Mouse (Mus musculus) layer of hippocampus, postnatal 36 days (tissue): ENCODE data around the gene Cdc14b. TPM values are rescaled to one million over a fixed set of nuclear protein-coding genes. Genes with fewer than 3 reads are reported as not detected.
"Not testable (repeated sequence)": the region's sequence is repeated elsewhere in the genome, so short reads cannot be mapped to it uniquely, and the experiment has no call there.

ENCODE experiments used
- DNase-seq, 2 experiments: peaks; one replicate each; pipeline ENCODE4 v3.0.0; 2022
- total RNA-seq, 2 experiments: library from RNA; stranded (reverse); gene quantifications; 2 replicates each; pipeline ENCODE4 v1.2.3; 2021

Cdc14b gene
- total RNA-seq, 2 experiments from 2014 or later: 8.8 to 10.2 TPM

DNA sequence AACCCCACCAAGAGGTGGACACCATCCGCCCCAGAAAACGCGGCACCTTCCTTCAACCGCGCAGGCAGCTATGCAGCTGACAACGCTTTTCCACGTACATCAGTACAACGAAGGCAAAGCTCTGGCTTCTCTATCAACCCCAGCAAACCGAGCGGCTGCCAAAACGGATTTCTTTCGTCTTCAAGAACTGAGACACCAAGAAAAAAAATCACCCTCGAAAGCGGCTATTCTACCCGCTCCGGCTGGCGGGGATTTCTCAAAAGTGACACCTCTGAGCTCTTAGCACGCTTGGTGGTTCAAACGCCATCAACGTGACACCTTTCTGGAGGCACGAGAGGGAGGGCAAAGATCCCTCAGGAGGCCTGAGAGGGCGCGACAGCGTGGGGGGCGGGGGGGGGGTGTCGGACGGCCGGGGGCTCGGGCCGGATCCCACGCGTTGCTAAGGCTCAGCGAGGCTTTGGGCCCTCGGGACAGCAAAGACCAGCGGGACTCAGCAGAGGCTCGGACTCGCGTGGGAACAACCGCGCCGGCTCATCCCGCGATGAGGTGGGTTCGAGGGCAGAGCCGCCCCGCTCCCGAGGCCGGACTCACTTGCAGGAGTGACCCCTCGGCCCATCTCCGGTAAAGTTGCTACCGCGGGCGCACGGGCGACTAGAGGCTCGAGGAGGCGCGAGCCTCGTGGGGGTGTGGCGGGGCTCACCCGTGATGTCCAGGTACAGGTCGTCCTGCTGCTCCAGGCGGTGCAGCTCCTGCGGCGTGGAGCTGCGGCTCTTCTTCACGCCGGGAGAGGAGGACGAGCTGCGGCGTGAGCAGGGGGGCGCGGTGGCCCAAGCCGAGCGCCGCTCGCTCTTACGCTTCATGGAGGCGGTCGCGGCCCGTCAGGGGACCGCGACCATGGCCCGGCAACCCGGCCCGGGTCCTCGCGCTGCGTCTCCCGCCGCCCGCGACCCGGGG, 922 bp downstream of the Cdc14b start:
- DNase-seq: peak in 1 of 2 experiments; percentile 5

DNA sequence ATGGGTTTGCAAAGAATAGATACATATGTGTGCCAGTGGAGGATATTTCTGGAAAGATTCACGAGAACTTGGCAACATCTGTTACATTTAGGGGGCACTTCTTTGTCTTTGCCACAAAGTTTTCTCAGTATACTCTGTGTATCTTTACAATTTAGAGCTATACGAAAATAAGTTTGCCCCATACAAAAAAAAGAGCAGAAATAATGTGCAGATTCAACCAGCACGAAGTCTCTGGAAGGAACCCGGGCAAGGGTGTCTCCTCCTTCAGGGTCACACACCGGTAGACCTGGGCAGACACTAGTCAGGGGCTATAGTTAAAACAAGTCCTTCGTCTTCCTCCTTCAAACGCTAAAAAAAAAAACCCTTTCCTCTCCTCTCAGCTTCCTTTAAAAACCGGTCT, 1.7 kb downstream of the Cdc14b start:
- no peak for DNase-seq

DNA sequence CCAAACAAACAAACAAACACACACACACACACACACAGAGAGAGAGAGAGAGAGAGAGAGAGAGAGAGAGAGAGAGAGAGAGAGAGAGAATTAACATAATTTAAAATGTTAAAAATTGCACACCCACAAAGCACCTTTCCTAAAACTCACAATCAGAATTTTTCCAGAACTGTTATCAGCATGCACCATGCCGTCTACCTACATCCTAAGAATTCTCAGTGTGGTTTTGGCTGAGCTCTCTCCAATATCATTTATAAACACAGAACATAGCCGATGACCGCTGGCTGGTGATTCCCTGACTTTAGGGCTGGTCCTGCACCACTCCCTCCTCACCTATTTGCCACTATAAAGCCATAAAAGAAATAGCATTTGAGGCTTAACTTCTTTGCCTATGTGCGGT, 6.7 kb downstream of the Cdc14b start:
- DNase-seq: no peak

DNA sequence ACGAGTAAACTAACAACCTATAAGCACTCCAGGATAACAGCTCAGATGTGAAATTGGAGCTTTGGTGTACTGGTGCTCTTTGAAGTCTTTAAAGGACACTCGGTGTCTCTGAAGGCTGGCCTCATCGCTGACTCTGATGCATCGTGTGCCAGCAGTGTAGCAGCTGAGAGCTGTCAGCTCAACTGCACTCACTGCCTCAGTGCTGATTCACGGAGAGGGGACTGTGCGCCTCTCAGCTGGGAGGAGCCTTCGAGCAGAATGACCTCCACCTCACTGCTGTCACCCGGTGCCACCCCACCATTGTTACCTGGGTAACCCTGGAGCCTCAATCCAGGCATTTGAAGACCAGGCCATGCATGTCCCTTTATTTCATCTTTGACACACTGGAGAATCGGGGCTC, 7.9 kb downstream of the Cdc14b start:
- no peak for DNase-seq

DNA sequence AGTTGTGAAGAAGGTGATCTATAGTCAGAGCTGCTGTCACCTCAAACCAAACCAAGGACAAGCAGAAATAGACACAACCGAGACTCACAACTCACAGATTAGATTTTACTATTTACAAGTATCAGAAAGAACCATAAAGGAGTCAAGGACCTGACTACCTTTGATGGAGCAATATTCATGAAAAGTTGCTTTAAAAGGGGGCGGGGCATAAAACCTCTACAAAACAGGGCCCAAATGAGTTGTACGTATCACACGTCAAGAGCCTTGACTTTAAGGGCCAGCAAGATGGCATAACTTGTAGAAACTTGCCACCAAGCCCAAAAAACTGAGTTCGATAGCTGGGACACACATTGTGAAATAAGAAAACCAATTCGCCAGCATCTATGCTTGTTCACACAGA, 10.5 kb downstream of the Cdc14b start:
- no peak for DNase-seq

DNA sequence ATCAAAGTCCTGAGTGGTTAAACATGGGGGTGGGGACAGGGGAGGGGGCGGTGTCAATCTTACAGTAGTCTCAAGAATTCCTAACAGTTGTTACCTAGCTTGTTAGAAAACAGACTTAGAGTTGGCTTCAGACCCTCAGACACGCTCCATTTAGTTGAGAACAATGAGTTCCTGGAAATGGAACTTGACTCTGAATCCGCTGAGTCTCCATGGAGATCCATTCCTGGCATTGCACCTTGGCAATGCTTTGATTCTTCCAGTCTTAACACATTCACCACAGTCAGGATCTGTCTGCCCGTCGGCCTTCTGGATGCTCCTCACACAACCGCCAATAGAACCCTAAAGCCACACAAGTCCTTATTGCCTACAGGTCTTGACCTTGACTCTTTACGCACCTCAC, 15.2 kb downstream of the Cdc14b start:
- peak in 1 of 2 experiments; percentile 33 for DNase-seq

DNA sequence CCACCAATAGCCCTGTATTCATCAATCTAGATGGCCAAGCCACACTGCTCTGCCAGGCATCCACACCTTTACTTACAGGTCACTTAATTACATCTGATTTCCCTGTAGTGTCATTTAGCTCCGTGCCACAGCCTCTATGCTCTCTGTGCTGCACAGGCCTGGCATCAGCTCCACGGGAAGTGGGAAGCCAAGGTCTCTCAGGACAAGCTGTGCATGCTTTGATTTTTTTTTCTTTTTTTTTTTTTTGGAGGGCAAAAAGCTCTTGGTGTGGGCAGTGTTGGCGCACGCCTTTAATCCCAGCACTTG, 16.6 kb downstream of the Cdc14b start:
- no peak for DNase-seq

DNA sequence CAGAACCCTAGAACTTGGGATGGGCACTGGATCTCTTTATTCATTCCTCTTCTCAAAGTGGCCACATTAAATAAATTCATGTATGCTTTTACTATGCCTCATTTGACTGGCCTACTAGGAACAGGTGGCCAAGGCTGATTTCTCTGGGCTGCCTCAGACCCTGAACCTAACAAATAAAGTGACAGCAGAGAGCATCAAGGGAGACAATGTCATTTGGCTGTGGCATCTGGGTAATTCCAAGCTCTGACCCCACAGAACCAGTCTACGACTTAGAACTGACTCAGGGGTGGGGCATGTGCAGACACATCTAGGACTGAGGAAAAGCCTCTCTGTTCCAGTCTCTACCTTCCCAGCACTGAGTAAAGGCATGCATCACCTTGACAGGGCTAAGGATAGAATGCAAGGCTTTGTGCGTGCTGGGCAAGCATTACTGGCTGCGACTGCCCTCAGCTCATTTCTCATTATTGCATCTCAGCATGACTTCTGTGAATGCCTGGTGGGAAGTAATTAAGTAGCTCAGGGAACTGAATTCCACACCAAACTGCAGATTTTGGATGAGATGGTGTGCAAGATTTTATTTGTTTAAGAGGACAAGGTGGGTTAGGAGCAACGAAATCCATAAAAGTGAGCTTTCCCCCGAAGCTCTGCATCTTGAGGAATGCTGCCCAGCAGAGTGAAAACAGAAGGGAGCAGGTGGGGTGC, 17.1 kb downstream of the Cdc14b start:
- no peak for DNase-seq

DNA sequence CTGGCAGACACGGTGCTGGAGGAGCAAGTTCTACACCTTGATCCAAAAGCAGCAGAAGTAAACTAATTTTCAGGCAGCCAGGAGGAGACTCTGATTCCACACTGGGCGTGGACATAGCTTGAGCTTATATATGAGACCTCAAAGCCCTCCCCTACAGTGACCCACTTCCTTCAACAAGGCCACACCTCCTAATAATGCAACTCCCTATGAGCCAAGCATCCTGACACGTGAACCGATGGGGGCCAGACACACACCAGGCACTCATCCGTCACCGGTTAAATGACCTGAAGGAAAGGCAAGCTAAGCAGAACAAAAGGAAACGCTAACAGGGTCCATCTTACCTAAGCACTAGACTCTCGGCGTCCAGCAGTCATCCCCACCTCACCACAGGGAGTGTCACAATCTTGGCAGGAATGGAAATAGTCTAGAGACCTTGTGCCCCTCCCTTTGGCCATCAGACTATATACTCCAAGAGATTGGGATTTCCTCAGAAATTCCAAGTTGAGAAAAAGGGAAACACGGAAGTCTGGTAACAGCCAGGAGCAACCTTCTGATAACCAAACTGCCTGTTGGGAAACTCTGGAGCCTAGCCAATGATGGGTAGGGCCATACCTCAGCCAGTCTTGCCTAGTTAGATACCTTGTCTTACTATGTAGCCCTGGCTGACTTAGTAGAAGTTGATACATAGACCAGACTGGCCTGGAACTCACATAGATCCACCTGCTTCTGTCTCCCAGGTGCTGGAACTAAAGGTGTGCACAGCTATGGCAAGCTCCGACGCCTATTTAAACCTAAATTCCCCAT, 17.9 kb downstream of the Cdc14b start:
- no peak for DNase-seq

DNA sequence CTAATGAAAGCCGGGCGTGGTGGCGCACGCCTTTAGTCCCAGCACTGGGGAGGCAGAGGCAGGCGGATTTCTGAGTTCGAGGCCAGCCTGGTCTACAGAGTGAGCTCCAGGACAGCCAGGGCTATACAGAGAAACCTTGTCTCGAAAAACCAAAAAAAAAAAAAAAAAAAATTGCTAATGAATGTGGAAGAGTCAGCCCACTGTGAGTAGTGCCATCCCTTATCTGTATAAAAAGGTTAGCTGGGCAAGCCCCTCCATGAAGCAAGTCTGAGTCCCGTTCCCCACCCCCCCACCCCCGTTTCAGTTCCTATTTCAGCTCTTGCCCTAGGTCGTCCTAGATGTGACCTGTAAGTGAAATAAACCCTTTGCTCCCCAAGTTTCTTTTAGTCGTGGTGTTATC, 20.9 kb downstream of the Cdc14b start:
- DNase-seq: not testable (repeated sequence)

DNA sequence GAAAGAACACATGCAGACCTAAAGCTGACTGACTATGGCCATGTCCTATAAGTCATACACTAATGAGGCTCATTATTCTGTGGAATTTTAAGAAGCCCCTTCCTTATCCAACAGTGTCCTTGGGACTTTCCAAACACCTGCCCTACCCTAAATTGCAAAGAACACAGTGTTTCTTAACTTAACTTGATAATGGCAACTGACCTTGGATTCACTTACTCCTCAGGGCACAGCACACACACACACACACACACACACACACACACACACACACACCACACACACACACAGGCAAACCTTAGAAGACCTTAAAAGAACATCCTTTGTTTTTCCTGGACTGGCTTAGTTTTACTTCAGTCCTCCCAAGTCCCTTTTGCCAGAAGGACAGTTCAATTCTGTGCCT, 21.4 kb downstream of the Cdc14b start:
- DNase-seq: no peak

DNA sequence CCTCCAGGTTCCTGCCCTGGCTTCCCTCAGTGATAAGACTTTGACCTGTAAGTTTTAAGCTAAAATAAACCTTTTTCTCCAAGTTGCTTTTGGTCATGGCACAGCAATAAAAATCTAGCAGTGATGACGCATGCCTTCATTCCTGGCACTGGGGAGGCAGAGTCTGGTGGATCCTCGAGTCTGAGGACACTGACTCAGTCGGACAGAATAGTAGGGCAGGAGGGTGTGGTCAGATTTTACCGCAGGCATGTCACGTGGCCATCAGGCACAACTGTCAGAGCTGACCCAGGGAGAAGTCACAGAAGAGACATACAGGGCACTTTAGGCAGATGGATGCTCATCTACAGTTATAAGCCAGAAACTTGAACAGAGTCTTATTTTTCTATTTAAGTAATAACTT, 22.9 kb downstream of the Cdc14b start:
- no peak for DNase-seq

DNA sequence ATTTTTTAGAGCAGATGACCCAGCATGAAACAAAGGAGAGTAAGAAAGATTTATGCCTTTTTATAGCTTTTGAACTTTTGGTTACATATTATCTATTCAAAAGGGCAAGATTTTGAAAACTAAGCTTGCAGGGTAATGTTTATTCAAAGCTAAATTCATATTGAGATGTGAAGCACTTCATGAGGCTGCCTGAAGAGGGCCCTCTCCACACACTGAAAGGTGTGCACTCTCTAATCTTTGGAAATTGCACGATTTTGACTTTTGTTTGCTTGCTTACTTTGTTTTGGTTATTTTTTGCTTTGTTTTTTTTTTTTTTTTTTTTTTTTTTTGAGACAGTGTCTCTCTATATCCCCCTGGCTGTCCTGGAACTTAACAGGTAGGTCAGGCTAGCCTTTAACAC, 24.7 kb downstream of the Cdc14b start:
- no peak for DNase-seq

DNA sequence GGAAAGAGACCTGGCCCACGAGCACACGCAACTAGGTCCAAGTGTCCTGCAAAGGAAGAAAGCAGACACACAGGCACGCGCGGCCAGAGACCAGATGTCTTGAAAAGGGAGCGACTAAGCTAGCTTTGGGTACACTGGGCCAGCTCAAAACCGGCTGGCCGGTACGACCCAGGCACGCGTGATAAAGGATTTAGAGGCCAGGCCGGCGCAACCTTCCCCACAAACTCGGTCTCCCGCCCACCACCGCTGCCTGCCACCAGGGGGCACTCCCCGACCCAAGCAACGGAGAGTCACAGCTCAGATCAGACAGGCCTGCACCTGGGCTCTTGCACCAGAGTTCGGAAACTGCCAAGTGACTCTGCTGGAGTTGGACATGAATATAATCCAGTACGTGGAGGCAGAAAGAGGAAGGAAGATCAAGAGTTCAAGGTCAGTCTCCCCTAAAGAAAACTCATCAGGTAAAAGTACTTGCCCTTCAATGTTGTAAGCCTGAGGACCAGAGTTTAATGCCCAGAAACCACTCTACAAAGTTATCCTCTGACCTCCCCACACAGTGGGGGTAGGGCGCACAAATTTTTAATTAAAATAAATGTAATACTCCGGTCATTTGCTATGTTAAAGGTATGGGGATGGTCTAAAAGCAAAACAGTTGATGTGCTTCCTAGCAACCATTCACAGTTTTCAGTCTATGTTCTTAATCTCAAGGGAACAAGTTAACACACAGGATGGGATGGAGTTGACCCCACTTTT, 26.1 kb downstream of the Cdc14b start:
- peak; percentile 75 to 78 for DNase-seq

DNA sequence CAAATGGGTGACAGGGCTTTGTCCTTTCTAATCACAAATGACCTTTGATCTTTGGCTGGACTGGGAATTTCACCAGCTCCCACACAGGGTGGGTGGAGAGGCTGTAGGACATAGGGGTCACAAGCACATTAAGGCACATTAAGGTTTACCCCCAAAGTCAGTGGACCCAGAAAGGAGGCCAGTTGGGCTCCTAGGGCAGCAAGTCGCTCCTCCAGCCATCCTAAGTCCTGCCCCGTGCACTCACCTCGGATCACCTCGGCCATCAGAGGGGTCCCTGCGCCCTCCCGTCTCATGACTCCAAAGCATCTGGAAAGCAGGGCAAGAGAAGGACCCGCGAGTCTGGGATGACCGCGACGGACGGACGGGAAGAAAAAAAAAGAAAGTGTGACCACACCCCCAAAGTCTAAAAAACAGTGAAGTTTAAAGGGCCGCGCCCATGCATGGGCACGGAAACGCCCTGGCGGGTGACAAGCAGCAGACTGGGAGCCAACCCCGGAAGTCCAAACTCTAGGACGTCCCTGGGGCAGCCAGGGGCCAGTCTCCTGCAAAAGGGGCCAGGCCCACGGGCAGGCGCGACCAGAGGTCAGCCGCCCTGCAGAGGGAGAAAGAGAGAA, 26.8 kb downstream of the Cdc14b start:
- DNase-seq: no peak

DNA sequence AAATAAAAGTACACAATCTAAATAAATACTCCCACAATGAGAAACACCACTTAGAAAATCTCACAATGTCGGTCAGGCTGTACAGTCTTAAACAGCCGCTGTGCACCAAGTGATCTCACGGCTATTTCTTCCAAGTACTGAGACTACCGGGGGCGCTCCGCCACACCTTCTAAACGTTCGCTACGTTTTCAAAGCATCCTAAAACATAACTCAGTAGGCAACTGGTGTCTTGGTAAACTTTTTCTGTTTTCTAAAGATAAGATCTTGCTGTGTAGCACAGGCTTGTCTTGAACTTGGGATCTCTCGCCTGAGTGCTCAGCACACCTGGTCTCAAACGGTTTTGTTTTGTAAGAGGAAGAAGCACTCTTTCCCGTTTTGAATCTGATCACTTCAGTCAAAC, 29.0 kb downstream of the Cdc14b start:
- DNase-seq: no peak

DNA sequence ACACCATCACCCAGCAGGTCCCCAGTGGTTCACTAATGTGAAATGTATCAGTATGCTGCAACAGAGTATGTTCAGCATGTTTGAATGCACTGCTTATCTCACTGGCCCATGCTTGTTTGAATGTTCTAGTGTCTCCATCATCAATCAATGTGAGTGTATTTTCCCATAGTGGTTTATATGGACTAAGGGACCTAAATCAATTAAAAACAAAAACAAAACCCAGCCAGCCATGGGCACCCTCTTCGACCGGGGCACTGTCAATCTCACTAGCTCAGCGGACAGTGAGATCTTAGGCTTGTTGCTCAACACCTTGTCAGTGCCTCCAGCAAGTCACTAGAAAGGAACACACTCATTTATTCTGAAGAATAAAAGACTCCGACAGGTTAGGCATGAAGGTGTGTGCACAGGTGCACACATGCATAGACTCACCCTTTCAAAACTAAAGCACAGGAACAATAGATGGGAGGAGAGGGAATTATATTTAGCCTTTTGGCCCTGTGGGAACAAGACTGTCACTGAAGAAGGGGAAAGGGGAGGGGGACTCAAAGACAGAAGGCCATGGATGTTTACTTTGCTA, 30.3 kb downstream of the Cdc14b start:
- DNase-seq: no peak

DNA sequence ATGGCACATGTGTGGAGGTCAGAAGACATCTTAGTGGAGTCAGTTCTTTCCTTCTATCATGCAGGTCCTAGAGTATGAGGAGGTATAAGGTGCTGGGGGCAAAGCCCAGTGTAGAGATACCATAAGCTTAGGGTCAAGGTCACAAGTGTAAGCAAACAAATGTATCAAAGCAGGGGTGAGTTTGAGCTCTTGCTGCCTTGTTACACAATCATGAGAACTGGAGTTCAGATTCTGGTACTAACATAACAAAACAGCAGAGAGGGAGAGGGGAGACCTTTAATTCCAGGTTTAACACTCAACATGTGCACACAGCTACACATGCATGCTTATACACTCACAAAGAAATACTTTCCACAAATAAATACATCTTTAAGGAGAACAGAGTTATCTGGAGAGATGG, 32.4 kb downstream of the Cdc14b start:
- DNase-seq: no peak

DNA sequence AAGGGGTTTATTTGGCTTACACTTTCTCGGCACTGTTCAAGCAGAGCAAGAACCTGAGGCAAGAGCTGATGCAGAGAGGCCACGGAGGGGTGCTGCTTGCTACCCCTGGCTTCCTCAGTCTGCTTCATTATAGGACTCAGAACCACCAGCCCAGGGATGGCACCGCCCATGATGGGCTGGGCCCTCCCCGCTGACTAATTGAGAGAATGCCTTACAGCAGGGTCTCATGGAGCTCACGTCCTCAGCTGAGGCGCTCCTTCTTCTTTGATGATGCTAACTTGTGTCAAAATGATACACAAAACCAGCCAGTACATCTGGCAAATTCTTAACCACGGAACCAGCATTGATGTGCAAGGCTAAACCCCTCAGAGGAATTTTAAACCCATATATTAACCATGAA, 34.5 kb downstream of the Cdc14b start:
- no peak for DNase-seq

DNA sequence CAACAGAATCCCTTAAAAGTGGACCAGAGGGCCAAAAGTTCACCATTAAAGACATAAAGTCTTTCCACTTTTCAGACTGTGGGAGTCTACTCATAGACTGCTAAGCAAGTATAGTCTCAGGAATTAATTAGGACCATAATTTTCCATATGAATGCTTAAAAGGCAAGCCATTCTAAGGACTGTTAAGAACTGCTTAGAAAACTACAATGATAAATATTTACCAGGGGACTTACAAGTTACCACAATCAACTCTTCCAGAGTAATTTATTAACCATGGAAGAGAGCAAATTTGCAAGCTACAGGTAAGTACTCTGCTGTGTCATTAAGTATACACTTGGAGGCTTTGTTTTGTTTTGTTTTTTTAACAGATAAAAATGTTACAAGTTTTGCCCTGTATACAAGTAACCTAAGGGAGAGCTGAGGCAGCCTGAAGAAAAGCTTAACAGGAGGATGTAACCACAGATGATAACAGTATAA, 37.4 kb downstream of the Cdc14b start:
- no peak for DNase-seq

DNA sequence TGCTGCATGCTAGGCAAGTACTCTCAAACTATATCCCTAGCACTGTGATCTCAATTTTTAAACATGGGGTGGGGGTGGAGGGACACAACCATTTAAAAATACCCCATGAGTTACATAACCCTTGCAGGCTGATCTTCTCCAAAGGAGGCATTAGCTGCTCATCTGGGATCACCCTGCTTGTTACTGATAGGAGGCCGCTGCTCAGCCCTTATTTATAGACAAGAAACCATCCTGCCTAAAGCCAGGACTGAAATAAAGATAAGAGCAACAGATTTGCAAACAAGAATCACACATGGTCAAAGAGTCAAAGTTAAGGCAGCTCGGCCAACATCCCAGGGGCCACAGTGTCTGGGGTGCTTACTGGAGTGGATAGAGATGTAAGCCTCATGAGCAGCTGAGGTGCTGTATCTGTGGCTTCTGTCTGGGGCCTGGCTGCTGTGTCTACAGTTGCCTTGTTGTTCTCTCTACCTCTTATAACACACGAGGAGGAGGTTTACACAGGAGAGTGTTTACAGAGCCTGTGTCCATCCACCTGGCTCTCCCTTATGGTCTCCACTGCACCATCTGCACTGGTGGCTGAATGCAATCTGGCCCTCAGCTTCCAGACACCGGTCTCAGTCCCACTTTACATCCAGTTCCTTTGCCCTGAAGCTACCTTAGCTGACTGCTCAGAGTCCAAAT, 38.0 kb downstream of the Cdc14b start:
- no peak for DNase-seq
